Mouse (Mus musculus): ENCODE results near the gene Gfra1.

GRCm38 (mm10) chr19:58353260-58353870 is 102.3 kb downstream of the Gfra1 start:
- TF ChIP-seq MAFK (IDR thresholded peaks at IDR 0.05; ENCODE audit: insufficient read depth, low read depth, low read length): no peak
- no peak for TF ChIP-seq CHD2 (IDR thresholded peaks at IDR 0.05; ENCODE audit: low read depth, low read length)
- no peak for TF ChIP-seq ZNF384 (IDR thresholded peaks at IDR 0.05; ENCODE audit: low read depth, low read length)
